Mouse (Mus musculus) CD8-positive naive resting alpha-beta T cell, adult 57 days (primary cell): ENCODE measurements around the gene Rhox11. TPM values are rescaled to one million over a fixed set of nuclear protein-coding genes. Genes with fewer than 3 reads are reported as not detected.

ENCODE experiments used
- total RNA-seq: library from RNA; stranded (reverse); gene quantifications from one replicate; pipeline ENCODE4 v1.2.4, GENCODE M21; 2023

Rhox11 gene
- total RNA-seq = not detected

DNA sequence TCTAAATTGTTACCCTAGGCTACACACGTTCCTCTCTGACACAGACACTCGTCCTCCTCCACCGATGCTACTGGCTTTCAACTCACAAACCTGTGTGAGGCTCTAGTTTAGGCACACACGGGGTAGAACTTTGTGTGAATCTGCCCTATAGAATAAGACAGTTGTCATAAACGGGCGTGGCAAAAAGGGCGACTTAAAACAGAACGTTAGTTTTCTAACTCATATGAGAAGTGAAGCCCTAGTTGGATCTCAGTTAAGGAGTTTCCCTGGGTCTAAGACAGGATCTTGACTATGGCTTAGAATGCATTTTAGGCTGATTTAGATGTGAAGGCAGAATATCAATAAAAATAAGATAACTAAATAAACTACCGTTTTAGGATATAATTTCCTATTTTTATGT, at the start of gene Rhox11:
Gene Rhox11, minus strand, starts transcription at position 101 of the 400 bp plus-strand sequence.

DNA sequence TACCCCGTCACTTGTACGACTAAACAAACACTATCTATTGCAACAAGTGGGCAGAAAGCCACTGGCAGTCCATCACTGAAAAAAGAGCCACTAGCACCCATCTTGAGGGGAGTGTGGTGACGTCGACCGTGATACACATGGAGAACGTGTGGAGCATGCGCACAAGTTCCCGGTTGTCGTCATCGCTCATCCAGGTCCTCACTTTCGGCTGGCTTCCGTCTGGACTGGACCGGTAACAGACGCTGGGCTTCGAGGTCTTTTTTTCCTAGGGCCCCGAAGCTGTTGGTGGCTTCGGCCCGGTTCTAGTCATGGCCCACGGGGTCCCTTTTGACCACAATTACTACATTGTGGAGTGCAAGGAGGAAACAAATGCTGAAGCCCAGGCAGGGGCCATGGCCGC, 36.0 kb upstream of the Rhox11 start, which contains the start of gene Rhox13:
Gene Rhox13, plus strand, starts transcription at position 238 of the 400 bp plus-strand sequence.

GRCm38 (mm10) chrX:38110807-38111206, 25.9 kb upstream of the Rhox11 start, which contains the start of gene Rhox12:
Rhox12 (minus strand) TSS chrX:38110907.

GRCm38 (mm10) chrX:38066175-38066574, 18.8 kb downstream of the Rhox11 start, which contains the start of gene Rhox10:
Rhox10 (plus strand) TSS chrX:38066475.

DNA sequence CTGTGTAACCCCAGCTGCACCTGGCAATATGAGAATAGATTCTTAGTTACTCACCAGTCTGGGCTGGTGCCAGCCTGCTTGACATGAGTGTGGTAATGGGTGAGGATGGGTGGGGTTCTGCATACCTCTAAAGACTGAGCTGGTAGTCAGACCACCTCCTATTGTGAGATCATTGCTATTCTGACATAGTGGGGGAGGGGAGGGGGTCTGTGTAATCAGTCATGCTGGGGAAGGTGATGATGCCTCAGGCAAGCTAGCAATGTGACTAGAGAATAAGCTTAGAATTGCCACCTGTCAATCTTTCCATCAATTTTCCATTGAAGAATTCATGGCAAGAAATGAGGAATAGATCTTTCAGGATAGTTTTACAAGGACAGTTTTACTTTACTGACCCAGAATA, 41.9 kb downstream of the Rhox11 start, which contains the start of gene Btg1-ps2:
Gene Btg1-ps2, minus strand, starts transcription at position 101 of the 400 bp plus-strand sequence.

Other genes with a start within 250 kb of the Rhox11 start
- gene Rhox8, start 206.2 kb downstream of the Rhox11 start, total RNA-seq = not detected
- not detected for gene Rhox7b, start 187.9 kb downstream of the Rhox11 start, total RNA-seq
- not detected for gene Rhox9, start 183.4 kb downstream of the Rhox11 start, total RNA-seq
- not detected for gene Btg1-ps1, start 66.3 kb downstream of the Rhox11 start, total RNA-seq
- gene Btg1-ps2, start 42.0 kb downstream of the Rhox11 start, total RNA-seq = not detected
- gene Rhox10, start 18.7 kb downstream of the Rhox11 start, total RNA-seq = not detected
- not detected for gene Rhox12, start 25.8 kb upstream of the Rhox11 start, total RNA-seq
- gene Rhox13, start 36.1 kb upstream of the Rhox11 start, total RNA-seq = not detected
- 30.3 TPM for gene Zbtb33, start 104.7 kb upstream of the Rhox11 start, total RNA-seq
- gene Tmem255a, start 167.3 kb upstream of the Rhox11 start, total RNA-seq = not detected
- gene Atp1b4, start 231.0 kb upstream of the Rhox11 start, total RNA-seq = not detected